In the genomic region with DNA sequence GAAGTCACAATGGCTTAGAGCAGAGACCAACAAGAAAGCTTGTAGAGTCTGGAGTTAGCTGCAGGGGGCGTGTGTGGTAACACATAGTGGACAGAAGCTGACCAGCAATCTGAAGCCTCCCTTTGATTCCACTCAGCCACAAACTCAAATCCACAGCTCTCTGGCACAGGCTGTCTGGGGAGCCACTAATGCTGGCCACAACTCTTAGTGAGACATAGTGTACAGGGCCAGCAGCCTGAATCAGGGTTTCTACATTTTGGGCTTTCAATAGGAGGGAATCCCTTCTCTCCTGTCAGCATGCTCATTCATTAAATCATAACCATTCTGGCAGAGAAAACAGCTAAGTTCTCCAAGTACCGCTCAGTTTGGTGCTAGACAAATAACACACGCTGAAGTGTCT, we compare ENCODE assay signal across 30 mouse cellular contexts. TPM values are rescaled to one million over a fixed set of nuclear protein-coding genes. Genes with fewer than 3 reads are reported as not detected.
DNase-seq lines count a peak whose midpoint lies in the region; TF ChIP-seq lines count a peak whose summit lies in the region.
"Had no signal": no experiment of that assay in that cellular context is flagged by ENCODE, and none has a peak within 500 bp of the region (broad histone marks: within the 10 kb centered on the region; RNA-seq: fewer than 3 reads in every experiment).

No protein-coding gene starts in this region.

- no peaks in the 10 kb centered on the region for H3K27me3 ChIP-seq in midbrain, embryonic 10.5 days (ENCODE audit: low read depth, poor library complexity, severe bottlenecking)
- H3K27me3 ChIP-seq: embryonic facial prominence, embryonic 13.5 days; heart, embryonic 13.5 days; hindbrain, embryonic 15.5 days; limb, embryonic 15.5 days; liver, embryonic 13.5 days; midbrain, embryonic 13.5 days; neural tube, embryonic 13.5 days had no signal

- no peak overlapping the region for H3K27ac ChIP-seq in left cerebral cortex, adult 2 months
- no peak overlapping the region for H3K27ac ChIP-seq in midbrain, embryonic 10.5 days (replicated peaks)
- H3K27ac ChIP-seq: embryonic facial prominence, embryonic 13.5 days; hindbrain, embryonic 15.5 days; kidney, postnatal 0 days; limb, embryonic 10.5 days; limb, embryonic 15.5 days; liver, embryonic 13.5 days; midbrain, embryonic 13.5 days; neural tube, embryonic 13.5 days had no signal

- TF ChIP-seq CTCF in left cerebral cortex, adult 2 months (IDR thresholded peaks at IDR 0.05): peak; percentile 7

- H3K4me1 ChIP-seq in midbrain, embryonic 10.5 days: peaks cover 11% of the 10 kb centered on the region; the same call in 1 of the 2 replicates
- H3K4me1 ChIP-seq: megakaryocyte, embryonic 14.5 days had no signal

- peak; percentile 30 for DNase-seq in gastrocnemius, postnatal 14 days
- no peak for DNase-seq in gastrocnemius, postnatal 36 days
- no peak for DNase-seq in left cerebral cortex, adult 2 months (ENCODE audit: extremely low spot score in 1 of 2, low spot score in 2 of 2)
- no peak for DNase-seq in left cerebral cortex, adult 18-20 months (ENCODE audit: low spot score in 2 of 2)
- DNase-seq in Muller cell, postnatal 12 days (ENCODE audit: inconsistent ontology term): peak; percentile 63
- DNase-seq in lung, postnatal 10 days: peak; percentile 69
- DNase-seq in cerebellum, postnatal 36 days: no peak
- no peak for DNase-seq in midbrain, embryonic 10.5 days (ENCODE audit: low spot score)
- DNase-seq: adrenal gland, adult 2 months; cerebellum, adult 8-10 months; cerebellum, postnatal 25 days; gastrocnemius, postnatal 10 days; heart, adult 11 months; kidney, adult 8-10 months; liver, embryonic 13.5 days; right cerebral cortex, postnatal 4 days; thymus, adult 2 months; thymus, postnatal 36 days had no signal

- no peaks in the 10 kb centered on the region for H3K36me3 ChIP-seq in midbrain, embryonic 10.5 days
- H3K36me3 ChIP-seq: embryonic facial prominence, embryonic 13.5 days; heart, embryonic 13.5 days; hindbrain, embryonic 15.5 days; limb, embryonic 10.5 days; limb, embryonic 15.5 days; liver, embryonic 13.5 days; midbrain, embryonic 13.5 days; neural tube, embryonic 13.5 days had no signal

- no peak overlapping the region for H3K4me3 ChIP-seq in left cerebral cortex, adult 2 months
- H3K4me3 ChIP-seq in midbrain, embryonic 10.5 days: no peak overlapping the region
- H3K4me3 ChIP-seq: embryonic facial prominence, embryonic 13.5 days; erythroblast, embryonic 14.5 days; heart, embryonic 13.5 days; hindbrain, embryonic 15.5 days; limb, embryonic 10.5 days; limb, embryonic 15.5 days; liver, embryonic 13.5 days; megakaryocyte, embryonic 14.5 days; midbrain, embryonic 13.5 days; neural tube, embryonic 13.5 days had no signal

- H3K9me3 ChIP-seq in midbrain, embryonic 10.5 days (replicated peaks): no peaks in the 10 kb centered on the region
- H3K9me3 ChIP-seq: embryonic facial prominence, embryonic 13.5 days; heart, embryonic 13.5 days; hindbrain, embryonic 15.5 days; limb, embryonic 10.5 days; limb, embryonic 15.5 days; liver, embryonic 13.5 days; megakaryocyte, embryonic 14.5 days; midbrain, embryonic 13.5 days; neural tube, embryonic 13.5 days had no signal

- intact Hi-C loops in gastrocnemius, postnatal 14 days (cut with DNase I; ENCODE audit: low total_unique reads): no loop called here
- intact Hi-C loops in gastrocnemius, postnatal 36 days (cut with DNase I): no loop called here
- intact Hi-C loops in left cerebral cortex, adult 2 months (cut with DNase I): no loop called here

- WGBS in midbrain, embryonic 10.5 days: 90% methylated on average over 3 of the region's 3 CpGs

RNA-seq across cellular contexts. Expression of gene Afap1l2, which starts 32.5 kb away (rescaled TPM):
- total RNA-seq in gastrocnemius, postnatal 14 days (2021): 10 to 100 TPM in 1 of 2 experiments, 1 to 10 TPM in 1; 6.0 to 11.0 TPM
- 1 to 10 TPM; 1.6 to 2.2 TPM for total RNA-seq in gastrocnemius, postnatal 36 days (2021)
- total RNA-seq in left cerebral cortex, adult 2 months (2021): 1 to 10 TPM; 7.9 to 8.4 TPM
- total RNA-seq in left cerebral cortex, adult 18-20 months (2021): 1 to 10 TPM; 7.5 to 8.0 TPM
- polyA plus RNA-seq in midbrain, embryonic 10.5 days (2016; fragmentation: Nextera tagmentation; extraction: Ambion mirVana): 3.6 and 4.5 TPM in 2 replicates
- total RNA-seq: hematopoietic stem cell, adult 5-6 weeks had no signal
- polyA plus RNA-seq: erythroblast, embryonic 14.5 days; inflammation-experienced regulatory T-cells, adult 6 months had no signal

Comparison
In these comparisons a context has a peak if more than half of its experiments do, and no peak if none do; other contexts are left out.
1. DNase-seq: peak in gastrocnemius, postnatal 14 days (single experiment), Muller cell, postnatal 12 days (single experiment) and lung, postnatal 10 days (single experiment); none in gastrocnemius, postnatal 36 days (0 of 2), left cerebral cortex, adult 2 months (0 of 2), left cerebral cortex, adult 18-20 months (0 of 2), cerebellum, postnatal 36 days (0 of 2) and midbrain, embryonic 10.5 days (single experiment).